Mouse (Mus musculus) intestine, postnatal 0 days (tissue): Measurements from ENCODE around the gene Hal. TPM values are rescaled to one million over a fixed set of nuclear protein-coding genes. Genes with fewer than 3 reads are reported as not detected.

Experiments used
- ATAC-seq: fragments of 200-750 bp; cut with Nextera tagmentation; 2 replicates; pipeline ENCODE4 v1.8.0; 2017; ENCODE audit warnings: mild to moderate bottlenecking, moderate TSS enrichment, moderate library complexity
- H3K27ac ChIP-seq: fragments of 300-500 bp; sonication (generic); 2 replicates; pipeline ENCODE4 v1.5.1; 2014; ENCODE audit warnings: mild to moderate bottlenecking, low read depth, low read length, moderate library complexity
- H3K27me3 ChIP-seq: fragments of 300-500 bp; sonication (generic); replicated peaks from 2 replicates; pipeline ENCODE4 v1.6.1; 2014; ENCODE audit warnings: low read length, mixed read lengths; ENCODE audit not compliant: control insufficient read depth, insufficient read depth
- H3K36me3 ChIP-seq: fragments of 300-500 bp; sonication (generic); 2 replicates; pipeline ENCODE4 v1.6.1; 2014; ENCODE audit warnings: mild to moderate bottlenecking, moderate library complexity; ENCODE audit not compliant: control insufficient read depth, insufficient read depth
- H3K4me1 ChIP-seq: fragments of 300-500 bp; sonication (generic); replicated peaks from 2 replicates; pipeline ENCODE4 v1.6.1; 2014; ENCODE audit warnings: antibody characterized with exemption, low read length, mixed read lengths; ENCODE audit not compliant: control insufficient read depth, insufficient read depth
- H3K4me2 ChIP-seq: fragments of 300-500 bp; sonication (generic); replicated peaks from 2 replicates; pipeline ENCODE4 v1.6.1; 2014; ENCODE audit warnings: low read depth, mild to moderate bottlenecking, moderate library complexity
- H3K4me3 ChIP-seq: fragments of 300-500 bp; sonication (generic); 2 replicates; pipeline ENCODE4 v1.5.1; 2014; ENCODE audit warnings: low read depth, low read length
- H3K9ac ChIP-seq: fragments of 300-500 bp; sonication (generic); 2 replicates; pipeline ENCODE4 v1.6.1; 2014; ENCODE audit warnings: mild to moderate bottlenecking, low read depth, low read length
- H3K9me3 ChIP-seq: fragments of 300-500 bp; sonication (generic); 2 replicates; pipeline ENCODE4 v1.6.1; 2016; ENCODE audit warnings: mixed run types; ENCODE audit not compliant: control insufficient read depth
- CTCF ChIP-seq: sonication (generic); IDR thresholded peaks from 2 replicates; pipeline ENCODE4 v1.5.1; 2016; ENCODE audit warnings: low read depth, mild to moderate bottlenecking, control low read depth, antibody characterized with exemption, moderate library complexity
- WGBS: fragments of 180-500 bp; shearing (Covaris S2); extraction: QIAGEN DNeasy Blood & Tissue Kit; methylation state at CpG from one replicate; pipeline ENCODE4 v1.1.7; 2014; 5-methylcytosine and 5-hydroxymethylcytosine counted together
- polyA plus RNA-seq: library from polyadenylated mRNA; unstranded; fragments of >200 nt; fragmentation: Nextera tagmentation; extraction: Ambion mirVana; gene quantifications from 2 replicates; pipeline ENCODE4 v1.2.1, GENCODE M21; 2015

Gene Hal
- 5.1 and 6.4 TPM in 2 replicates for polyA plus RNA-seq

DNA sequence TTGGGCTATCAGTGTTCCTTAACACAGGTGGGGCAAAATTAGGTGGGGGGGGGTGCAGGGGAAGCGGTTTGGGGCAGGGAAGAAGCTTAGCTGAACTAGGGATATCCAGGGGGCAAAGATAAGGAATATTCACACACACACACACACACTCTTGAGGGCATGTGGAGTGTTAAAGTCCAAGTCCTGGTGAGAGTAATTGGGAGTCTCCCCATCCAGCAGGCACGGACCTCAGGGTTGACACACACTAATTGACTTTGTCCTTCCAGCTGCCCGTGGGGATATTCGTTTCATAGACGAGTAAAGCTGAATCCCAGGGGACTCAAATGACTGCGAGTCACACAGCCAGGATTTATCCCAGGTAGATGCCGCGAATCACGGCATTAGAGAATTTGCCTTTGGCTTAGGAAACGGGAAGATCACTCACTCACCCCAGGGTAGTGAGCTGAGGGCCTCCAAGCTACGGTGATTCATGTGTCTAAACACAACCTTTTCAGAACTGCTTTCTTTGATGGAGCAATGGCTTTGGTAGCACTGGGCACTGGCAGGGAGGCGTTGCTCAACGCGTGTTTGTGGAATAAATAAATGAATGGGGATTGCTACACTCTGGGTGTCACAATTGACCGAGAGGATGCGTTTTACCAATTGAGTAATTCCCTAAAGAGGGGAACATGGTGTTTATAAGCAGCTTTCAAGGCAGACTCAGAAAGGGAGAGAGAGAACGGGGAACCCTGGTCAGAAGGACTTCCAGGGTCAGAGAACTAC lies at the start of gene Hal:
Gene Hal (plus strand): TSS at position 703 of the 762 bp plus-strand sequence.
- no peak for TF ChIP-seq CTCF
- no peak within 1 kb of the TSS for H3K9ac ChIP-seq
- H3K27me3 ChIP-seq: no peaks in the 10 kb centered on the region
- peaks cover 24% of the 10 kb centered on the region for H3K36me3 ChIP-seq
- 49% methylated on average over 17 of the region's 17 CpGs for WGBS
- no peak within 1 kb of the TSS for H3K4me3 ChIP-seq
- H3K9me3 ChIP-seq: no peaks in the 10 kb centered on the region
- no peak within 1 kb of the TSS for H3K27ac ChIP-seq
- no peak for ATAC-seq
- H3K4me2 ChIP-seq: no peak within 1 kb of the TSS
- no peaks in the 10 kb centered on the region for H3K4me1 ChIP-seq

DNA sequence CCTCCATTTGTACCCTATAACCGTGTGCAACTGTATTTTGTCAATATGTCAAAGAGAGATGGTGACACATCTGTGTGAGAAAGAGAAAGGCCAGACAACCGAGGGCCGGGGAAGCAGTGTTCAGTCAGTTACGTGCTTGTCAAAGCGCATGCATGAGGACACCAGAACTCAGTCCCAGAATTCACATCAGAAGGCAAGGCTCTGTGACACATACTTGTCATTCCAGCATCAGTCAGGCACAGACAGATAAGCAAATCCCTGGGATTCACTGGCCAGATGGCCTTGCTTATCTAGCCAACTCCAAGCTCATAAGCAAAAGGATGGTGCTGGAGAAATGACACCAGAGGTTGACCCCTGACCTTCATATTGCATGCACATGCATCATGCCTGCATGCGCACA lies 47.1 kb upstream of the Hal start:
- H3K36me3 ChIP-seq: no peaks in the 10 kb centered on the region
- H3K27ac ChIP-seq: no peak overlapping the region
- no peak overlapping the region for H3K9ac ChIP-seq
- H3K9me3 ChIP-seq: no peaks in the 10 kb centered on the region
- no peak overlapping the region for H3K4me2 ChIP-seq
- no peak overlapping the region for H3K4me3 ChIP-seq
- 86% methylated on average over 6 of the region's 6 CpGs for WGBS
- no peak for TF ChIP-seq CTCF
- H3K27me3 ChIP-seq: no peaks in the 10 kb centered on the region
- no peak for ATAC-seq
- no peaks in the 10 kb centered on the region for H3K4me1 ChIP-seq

DNA sequence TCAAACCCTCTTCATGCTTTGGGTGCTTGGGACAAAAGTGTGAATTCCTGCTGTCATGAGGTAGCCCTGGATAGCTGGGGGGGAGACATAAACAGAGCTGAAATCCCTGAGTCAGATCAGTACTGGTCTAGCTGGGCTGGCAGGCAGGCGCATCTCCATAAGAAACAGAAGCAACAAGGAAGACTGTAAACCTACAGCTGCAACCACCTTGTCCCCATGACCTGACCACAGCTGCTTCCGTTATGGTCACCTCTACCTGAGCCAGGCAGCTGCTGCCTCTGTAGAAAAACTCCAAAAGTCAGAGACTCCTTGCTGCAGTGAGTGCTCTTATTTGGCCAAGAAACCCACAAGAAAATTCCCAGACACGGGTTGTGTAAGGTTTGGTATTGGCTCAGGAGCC lies 46.4 kb upstream of the Hal start:
- Histone ChIP-seq H3K27me3 (no peaks in the 10 kb centered on the region), H3K9ac (no peak overlapping the region), H3K36me3 (no peaks in the 10 kb centered on the region), H3K27ac (no peak overlapping the region), H3K4me3 (no peak overlapping the region), H3K9me3 (no peaks in the 10 kb centered on the region), H3K4me2 (no peak overlapping the region), H3K4me1 (no peaks in the 10 kb centered on the region)
- no peak for TF ChIP-seq CTCF
- ATAC-seq: no peak
- 80% methylated on average over 3 of the region's 3 CpGs for WGBS

DNA sequence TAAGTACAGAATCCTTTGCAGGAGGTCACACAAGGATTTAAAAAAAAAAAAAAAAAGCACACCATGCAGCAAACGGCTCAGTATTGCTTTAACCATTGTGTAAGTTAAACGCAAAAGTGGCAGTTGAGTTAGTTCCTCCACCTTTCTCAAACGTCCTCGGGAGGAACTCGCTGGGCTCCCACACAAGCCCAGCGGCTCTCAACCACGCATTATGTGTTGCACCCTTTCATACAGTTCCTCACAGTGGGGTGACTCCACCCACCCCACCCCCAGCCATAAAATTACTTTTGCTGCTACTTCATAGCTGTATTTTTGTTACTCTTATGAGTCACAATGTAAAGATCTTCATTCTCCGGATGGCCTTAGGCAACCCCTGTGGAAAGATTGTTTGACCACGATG lies 44.2 kb upstream of the Hal start:
- no peaks in the 10 kb centered on the region for H3K36me3 ChIP-seq
- no peaks in the 10 kb centered on the region for H3K27me3 ChIP-seq
- H3K4me3 ChIP-seq: no peak overlapping the region
- no peak for TF ChIP-seq CTCF
- no peak overlapping the region for H3K27ac ChIP-seq
- 63% methylated on average over 9 of the region's 9 CpGs for WGBS
- no peak overlapping the region for H3K4me2 ChIP-seq
- no peaks in the 10 kb centered on the region for H3K9me3 ChIP-seq
- ATAC-seq: no peak
- H3K9ac ChIP-seq: no peak overlapping the region
- no peaks in the 10 kb centered on the region for H3K4me1 ChIP-seq

DNA sequence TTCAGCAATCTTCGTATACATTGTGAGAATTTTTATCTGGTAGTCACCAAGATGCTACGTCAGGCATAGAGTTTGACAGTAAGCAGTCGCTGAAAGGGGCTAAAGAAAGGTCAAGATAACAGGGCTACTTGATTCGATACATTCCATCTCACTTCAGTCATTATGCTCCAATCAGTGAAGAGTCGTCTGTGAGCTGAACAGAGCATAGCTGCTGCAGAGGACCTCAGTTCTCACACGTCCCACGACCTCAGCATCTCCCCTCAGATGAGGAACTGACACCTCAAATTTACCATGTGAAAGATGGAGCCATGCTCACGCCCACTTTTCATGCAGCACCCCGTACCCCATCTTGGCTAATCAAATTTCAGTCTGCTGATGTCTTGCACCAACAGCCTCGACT lies 41.2 kb upstream of the Hal start:
- no peak overlapping the region for H3K4me3 ChIP-seq
- ATAC-seq: no peak
- H3K9ac ChIP-seq: no peak overlapping the region
- no peak overlapping the region for H3K27ac ChIP-seq
- H3K4me2 ChIP-seq: no peak overlapping the region
- no peaks in the 10 kb centered on the region for H3K36me3 ChIP-seq
- no peaks in the 10 kb centered on the region for H3K4me1 ChIP-seq
- H3K27me3 ChIP-seq: no peaks in the 10 kb centered on the region
- H3K9me3 ChIP-seq: no peaks in the 10 kb centered on the region
- no peak for TF ChIP-seq CTCF
- WGBS: 40% methylated on average over 10 of the region's 10 CpGs

DNA sequence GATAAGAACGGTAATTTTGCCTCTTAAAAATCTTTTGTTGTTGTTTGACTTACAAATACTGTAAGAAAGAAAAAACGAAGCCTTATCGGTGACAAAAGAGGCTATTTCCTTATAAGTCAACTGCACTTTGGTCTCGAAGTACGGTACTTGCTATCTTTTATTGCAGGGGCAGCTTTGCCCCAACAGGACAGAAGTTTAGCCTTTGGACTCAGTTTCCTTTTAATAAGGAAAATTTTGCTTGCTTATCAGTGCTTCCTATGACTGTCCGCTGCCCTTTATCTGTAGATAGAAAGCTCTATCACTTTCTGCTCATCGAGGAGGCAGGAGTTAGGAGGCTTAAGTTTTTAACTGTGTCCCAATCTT lies 33.9 kb upstream of the Hal start:
- 11% methylated on average over 7 of the region's 7 CpGs for WGBS
- ATAC-seq: peak; percentile 44
- no peaks in the 10 kb centered on the region for H3K9me3 ChIP-seq
- H3K36me3 ChIP-seq: peaks cover 5% of the 10 kb centered on the region; the same call in 1 of the 2 replicates
- H3K4me1 ChIP-seq: 0 out of 2 replicates have a peak, but pooled peaks cover 8% of the 10 kb centered on the region
- H3K9ac ChIP-seq: peak overlapping the region; percentile 93; the same call in 1 of the 2 replicates
- H3K4me3 ChIP-seq: peak overlapping the region; percentile 95
- TF ChIP-seq CTCF: no peak
- H3K4me2 ChIP-seq: peak overlapping the region; percentile 84
- no peaks in the 10 kb centered on the region for H3K27me3 ChIP-seq
- peak overlapping the region; percentile 97 for H3K27ac ChIP-seq
